Mouse (Mus musculus) Muller cell, postnatal 12 days (primary cell): Measurements from ENCODE around the gene Ube2z.
"Not testable (repeated sequence)": the region's sequence is repeated elsewhere in the genome, so short reads cannot be mapped to it uniquely, and the experiment has no call there.

ENCODE experiments used
- DNase-seq: peaks from one replicate; pipeline ENCODE4 v3.0.0-alpha.2; 2015; ENCODE audit errors: inconsistent ontology term

Ube2z gene

GRCm38 (mm10) chr11:96065215-96065911 lies at the start of gene Ube2z:
Gene Ube2z (minus strand): TSS chr11:96065388.
- peak; percentile 99 for DNase-seq

DNA sequence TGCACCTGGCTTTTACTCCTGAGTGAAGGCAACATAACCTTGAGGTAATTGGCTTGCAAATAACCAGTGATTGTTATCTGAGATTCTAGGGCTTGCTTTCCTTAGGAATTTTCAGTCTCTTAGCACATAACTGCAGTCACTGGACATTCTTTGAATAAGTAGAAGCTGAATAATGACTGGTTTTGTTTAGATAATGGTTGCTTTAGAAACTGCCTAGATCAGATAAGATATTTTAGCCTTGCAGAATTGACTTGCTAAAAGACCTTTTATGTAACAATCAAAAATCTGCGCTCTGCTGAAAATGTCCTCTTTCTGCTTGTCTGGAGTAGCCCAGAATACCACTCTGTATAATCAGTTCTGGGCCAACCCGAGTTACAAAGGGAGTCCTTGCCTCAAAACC lies 48.9 kb upstream of the Ube2z start:
- peak; percentile 65 for DNase-seq

DNA sequence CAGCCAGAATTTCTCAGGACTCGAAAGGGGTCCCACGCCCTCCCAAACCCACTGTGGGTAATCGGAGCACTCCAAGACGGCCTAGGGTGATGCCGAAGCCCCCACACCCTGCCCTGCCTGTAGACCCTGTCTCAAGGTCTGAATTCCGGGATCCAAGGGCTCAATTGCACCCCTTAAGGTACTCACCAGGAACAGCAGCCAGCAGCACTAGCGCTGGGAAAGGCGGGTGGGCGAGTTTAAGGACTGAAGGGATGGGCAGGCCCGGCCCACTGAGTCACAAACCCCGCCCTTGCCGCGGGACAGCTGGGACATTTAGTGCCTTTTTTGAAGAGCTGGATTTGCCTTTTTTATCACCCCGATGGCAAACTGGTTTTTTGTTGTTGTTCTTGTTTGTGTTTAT lies 46.6 kb upstream of the Ube2z start, which contains the start of gene Calcoco2:
Gene Calcoco2, minus strand, starts transcription at position 214 of the 400 bp plus-strand sequence.
- DNase-seq = no peak

DNA sequence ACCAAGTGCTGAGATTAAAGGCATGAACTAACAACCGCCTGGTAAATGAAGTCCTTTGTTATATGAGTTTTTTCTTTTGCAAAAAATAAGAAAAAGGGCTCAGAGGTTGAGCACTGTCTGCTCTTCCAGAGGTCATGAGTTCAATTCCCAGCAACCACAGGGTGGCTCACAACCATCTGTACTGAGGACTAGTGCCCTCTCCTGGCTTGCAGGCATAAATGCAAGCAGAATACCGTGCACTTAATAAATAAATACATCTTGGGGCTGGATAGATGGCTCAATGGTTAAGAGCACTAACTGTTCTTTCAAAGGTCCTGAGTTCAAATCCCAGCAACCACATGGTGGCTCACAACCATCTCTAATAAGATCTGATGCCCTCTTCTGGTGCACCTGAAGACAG lies 45.8 kb upstream of the Ube2z start:
- not testable (repeated sequence) for DNase-seq

GRCm38 (mm10) chr11:96108376-96108775 lies 43.2 kb upstream of the Ube2z start:
- DNase-seq = no peak

GRCm38 (mm10) chr11:96093361-96093760 lies 28.2 kb upstream of the Ube2z start:
- DNase-seq = peak; percentile 42

DNA sequence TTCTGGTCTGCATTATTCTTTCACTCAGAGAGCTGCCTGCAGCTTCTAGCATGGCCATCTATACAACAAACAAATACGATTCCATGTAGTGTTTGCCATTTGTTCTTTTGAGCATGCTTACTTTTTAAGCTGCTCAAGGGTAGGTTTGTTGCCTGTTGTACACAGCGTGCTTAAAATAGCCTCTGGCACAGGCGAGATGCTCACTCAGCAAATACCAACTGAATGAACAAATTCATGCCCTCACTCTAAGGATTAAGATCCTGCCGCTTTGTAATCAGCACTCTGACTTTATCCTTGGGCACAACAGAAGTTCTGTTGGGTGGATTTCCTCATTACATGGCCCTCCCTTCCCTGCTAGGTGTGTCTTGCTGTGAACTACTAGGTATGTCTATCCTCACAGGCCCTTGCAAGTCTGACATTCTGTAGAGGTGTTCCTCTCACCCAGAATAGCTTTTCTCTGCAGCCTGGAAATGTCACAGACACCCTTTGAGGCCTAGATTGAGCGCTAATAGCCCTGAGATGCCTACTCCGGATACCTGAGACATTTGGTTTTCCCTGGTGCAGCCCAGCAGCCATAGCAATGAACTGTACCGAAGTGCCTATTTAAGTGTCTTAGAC lies 27.6 kb upstream of the Ube2z start:
- DNase-seq = no peak

- no peak for DNase-seq
Observed at GRCm38 (mm10) chr11:96091073-96091472, 25.9 kb upstream of the Ube2z start.

DNA sequence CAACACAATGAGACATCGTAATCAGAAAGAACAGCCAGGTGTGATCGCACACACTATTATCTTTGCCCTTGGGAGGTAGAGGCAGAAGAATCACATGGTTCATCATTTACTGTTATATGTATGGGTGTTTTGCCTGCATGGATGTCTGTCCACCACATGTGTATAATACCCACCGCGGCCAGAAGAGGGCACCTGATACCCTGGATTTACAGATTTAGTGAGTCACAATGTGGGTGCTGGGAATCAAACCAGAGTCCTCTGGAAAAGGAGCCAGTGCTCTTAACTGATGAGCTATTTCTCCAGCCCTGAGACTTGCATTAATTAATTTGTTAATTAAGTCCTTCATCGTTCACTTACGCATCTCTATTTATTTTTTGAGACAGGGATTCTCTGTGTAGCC lies 22.8 kb upstream of the Ube2z start:
- DNase-seq = no peak

GRCm38 (mm10) chr11:96082682-96083081 lies 17.5 kb upstream of the Ube2z start:
- no peak for DNase-seq

GRCm38 (mm10) chr11:96080736-96081135 lies 15.5 kb upstream of the Ube2z start:
- DNase-seq = no peak

GRCm38 (mm10) chr11:96076221-96077105 lies 11.3 kb upstream of the Ube2z start:
- no peak for DNase-seq

DNA sequence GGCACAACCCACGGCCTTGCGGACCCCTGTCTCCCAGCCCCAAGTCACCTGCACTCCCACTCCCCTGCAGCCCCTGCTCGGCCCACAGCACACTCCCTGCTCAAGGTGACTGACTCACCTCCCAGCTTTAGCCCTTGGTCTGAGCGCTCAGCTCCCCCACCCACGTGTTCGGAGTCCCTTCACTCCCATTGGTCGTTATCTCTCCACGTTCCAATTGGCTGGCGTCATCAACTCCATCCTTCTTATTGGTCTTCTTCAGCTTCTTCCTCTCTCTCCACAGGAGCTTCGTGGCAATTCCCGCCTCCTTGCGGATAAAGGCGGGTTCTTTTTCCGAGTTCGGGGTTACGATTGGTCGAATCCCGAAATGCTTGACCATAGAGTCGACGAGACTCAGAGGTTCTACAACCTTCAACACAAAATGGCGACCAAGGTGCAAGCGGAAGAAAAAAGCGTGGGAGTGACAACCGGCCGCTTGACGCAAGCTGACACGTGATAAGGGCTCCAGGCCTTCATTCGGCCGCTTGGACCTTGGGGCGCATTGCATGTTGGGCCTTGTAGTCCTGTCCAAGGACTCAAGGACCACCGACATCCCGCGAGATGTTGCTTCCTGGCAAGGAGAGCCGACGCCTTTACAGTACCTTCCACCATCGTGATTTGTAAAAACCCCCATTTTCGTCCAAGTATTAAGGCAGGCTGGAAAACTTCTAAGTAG lies 10.5 kb upstream of the Ube2z start, which contains the start of gene Atp5g1:
Gene Atp5g1, minus strand, starts transcription at position 162 of the 712 bp plus-strand sequence.
- peak; percentile 98 for DNase-seq

DNA sequence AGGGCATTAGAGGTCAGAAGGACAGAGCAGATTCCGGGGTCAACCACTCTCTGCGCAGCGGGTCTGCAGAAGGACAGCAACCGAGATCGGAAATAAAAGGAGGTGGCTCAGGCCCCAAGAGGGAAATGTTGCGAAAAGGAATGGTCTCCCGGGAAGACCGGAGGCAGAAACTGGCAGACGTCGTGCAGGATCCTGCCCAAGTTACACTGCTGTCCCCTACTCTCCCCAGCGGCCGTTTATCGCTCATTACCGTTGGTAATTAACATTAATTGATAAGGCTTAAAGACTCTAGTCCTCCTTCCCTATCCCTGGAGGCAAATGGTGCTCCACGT lies 10.0 kb upstream of the Ube2z start:
- no peak for DNase-seq

- DNase-seq = no peak
Observed at GRCm38 (mm10) chr11:96074351-96075176, 9.4 kb upstream of the Ube2z start.

DNA sequence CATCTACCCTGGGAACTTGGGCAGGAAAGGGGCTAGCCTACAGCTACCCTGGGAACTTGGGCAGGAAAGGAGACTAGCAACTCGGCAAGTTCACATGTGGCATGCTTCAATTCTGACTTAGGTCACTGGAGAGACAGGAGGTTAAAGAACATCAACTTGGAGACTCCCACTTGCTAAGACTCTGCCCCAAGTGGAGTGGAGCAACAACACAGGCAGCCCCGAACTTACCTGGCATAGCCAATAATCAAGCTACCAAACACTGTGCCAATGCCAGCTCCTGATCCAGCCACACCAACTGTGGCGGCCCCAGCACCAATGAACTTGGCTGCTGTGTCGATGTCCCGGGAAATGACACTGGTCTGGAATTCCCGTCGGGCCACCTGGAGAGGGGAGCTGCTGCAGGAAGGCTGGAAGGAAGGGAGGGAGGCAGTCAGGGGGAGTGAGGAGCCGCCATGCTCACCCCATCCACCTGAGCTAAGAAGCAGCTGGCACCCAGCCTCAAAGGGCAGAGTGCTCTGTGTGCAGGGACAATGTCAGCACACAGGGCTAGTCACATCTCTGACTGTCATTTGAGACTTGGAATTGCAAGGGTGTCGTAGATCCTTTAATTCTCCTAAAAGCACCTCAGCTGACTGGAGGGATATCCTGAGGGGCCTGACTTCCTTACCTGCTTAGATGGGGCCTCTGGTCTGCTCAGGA lies 8.3 kb upstream of the Ube2z start:
- no peak for DNase-seq

DNA sequence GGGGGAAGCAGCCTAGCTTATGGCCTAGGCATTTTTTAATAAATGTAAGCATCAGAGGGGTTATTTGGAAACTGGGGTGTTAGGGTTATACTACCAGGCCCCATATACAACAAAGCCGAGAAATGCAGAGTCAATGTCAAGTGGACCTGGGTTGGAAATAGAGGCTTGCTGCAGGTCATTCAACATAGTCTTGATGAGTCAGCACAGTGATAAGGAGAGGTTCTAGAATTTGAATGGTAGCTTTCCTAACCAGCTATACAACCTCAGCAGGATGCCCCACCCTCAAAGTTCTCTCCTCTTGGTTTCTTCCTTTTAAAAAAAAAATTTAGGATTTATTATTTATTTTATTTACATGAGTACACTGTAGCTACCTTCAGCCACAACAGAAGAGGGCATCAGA lies 5.8 kb upstream of the Ube2z start:
- no peak for DNase-seq

DNA sequence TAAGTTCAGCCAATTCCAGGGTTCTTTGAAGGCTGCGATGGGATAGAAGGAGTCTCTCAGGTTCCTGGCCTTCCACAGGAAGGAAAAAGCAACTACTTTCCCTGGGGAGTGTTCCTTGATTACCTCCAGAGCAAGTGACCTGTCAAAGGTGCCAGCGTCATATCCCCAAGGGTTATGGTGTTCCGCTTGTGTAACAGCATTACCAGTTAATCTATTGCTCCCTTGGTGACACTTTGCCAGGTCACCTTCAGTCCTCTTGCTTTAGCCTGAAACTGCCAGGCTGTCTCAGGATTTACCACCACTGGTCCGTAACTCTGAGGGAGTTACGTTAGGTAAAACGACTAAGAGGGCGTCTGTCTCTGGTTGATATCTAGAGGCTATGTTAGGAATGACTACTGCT lies 5.2 kb upstream of the Ube2z start:
- no peak for DNase-seq

DNA sequence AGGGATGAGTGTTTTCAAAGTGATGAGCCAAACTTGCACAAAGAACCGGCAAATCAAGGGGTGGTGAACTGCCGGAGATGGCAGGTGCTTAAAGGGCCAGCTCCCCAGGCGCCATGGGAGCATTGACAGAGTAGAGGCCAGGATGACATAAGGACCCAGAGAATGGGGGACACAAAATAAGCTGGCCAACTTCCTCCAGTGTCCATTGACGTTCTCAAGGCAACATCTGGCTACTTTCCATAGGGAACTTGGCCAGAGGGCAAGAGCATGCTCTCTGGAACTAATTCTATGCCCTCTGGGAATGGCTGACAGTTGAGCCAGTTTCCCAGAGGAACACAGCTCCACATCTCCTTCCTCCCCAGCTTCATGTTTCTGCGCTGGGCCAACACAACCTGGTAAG lies 3.0 kb upstream of the Ube2z start:
- no peak for DNase-seq

DNA sequence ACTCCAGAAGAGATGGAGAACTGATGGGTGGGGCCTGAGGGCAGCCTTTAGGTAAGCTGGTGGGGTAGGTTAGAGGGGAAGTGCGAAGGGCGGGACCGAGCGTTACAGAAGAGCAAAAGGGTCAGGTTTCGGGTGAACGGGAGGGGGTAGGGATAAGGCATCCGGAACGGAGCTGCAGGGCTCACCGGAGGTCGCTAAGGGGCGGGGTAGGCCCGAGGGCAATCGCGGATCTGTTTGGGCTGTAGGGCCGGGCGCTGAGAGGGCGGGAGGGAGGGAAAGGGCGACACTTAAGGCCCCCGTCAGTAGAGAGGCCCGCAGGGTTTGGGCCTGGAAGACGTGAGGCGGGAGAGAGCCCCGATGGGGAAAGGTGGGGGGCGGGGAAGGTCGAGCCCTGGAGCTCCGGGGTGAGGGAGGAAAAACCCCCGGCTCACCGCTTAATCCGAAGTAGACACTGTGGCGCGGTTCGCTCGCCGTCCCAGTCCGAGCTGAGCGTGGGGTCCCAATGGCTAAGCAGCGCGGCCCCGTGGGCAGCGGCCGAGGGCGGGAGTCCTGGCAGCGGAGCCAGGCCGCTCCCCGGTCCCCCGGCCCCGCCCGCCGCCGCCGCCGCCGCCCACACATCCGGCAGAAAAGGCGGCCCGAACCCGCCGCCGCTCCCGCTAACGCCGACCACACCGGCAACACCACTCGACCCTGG lies 520 bp downstream of the Ube2z start:
- DNase-seq = no peak
